Mouse (Mus musculus) urinary bladder, postnatal 10 days (tissue): ENCODE results near the gene Gm20388.

Experiments
- DNase-seq: peaks from one replicate; pipeline ENCODE4 v3.0.0; 2022; ENCODE audit warnings: low spot score

Gene Gm20388

DNA sequence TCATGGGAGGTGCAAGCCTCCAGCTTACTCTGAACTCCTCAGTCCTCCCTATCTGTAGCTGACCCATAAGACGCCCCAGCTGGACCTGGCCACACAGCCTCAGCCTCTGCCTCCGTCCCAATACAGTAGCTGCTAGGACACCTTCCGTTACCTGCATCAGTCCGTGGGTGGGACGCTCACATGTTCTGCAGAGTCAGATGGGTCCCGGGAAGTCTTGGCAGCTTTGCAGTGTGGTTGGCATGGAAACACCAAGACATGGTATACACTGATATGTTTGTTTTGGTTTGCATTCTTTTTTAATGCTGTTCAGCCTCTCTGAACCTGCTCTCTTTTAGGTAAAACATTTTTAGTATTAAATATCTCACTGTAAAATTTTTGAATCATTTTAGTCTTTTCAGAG lies 3925.7 kb downstream of the Gm20388 start:
- DNase-seq: no peak

DNA sequence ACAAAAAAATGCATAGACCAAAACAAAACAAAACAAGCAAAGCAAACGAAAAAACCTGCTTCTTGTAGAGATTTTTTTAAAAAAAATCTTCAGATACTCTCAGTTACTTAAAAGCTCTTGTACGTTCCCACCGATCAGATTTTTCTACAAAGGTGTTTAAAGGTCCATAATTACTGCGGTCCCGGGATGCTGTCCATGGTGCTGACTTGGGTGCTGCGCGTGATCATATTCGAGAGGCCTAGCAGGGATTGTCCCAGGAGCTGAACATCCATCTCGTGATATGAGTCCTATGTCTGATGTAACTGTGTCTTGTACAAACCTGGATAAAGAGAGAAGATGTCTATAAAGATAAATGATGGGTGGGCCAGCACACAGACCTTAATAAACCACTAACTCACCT lies 3927.9 kb downstream of the Gm20388 start:
- no peak for DNase-seq

GRCm38 (mm10) chr8:123840578-123841345 lies 3930.1 kb downstream of the Gm20388 start:
- no peak for DNase-seq

GRCm38 (mm10) chr8:123842086-123842485 lies 3931.4 kb downstream of the Gm20388 start:
- DNase-seq: no peak

- DNase-seq: no peak
These were observed 3933.7 kb downstream of the Gm20388 start for GRCm38 (mm10) chr8:123844341-123844740.

DNA sequence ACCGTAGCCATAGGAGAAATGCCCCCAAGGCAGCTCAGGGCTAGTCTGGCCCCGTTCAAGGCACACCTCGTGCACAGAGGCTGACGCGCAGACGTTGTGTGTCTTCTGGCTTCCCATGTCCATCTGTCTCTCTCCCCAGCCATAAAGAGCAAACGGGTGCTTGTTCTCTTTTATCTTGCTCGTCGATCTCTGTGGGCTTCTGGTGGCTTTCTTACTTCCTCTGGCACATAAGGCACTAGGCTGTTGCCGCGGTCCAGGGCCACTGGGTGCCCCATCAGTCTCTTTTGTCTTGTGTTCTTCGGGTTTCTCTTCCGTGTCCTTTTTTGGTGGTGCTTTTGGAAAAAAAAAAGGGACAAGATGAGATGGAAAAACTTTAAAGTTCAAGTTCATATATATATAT lies 3934.5 kb downstream of the Gm20388 start:
- no peak for DNase-seq

GRCm38 (mm10) chr8:123845991-123846390 lies 3935.3 kb downstream of the Gm20388 start:
- no peak for DNase-seq

DNA sequence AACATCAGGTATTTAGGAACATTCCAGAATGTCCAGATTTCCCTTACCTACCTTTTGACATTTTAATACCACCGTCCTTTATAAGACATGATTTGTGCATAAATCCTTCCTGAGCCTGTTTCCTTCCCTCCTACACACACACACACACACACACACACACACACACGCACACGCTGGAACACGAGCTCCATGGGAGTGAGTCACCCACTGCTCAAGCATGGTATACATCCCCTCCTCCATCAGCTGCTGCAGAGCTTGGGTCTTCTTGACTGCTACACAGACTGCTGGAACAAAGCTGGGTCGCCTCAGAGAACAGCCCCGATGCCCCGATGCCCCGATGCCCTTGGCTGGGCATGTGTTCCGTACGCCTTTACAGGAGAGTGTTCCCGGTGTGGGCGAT lies 3935.9 kb downstream of the Gm20388 start:
- no peak for DNase-seq

GRCm38 (mm10) chr8:123847546-123847945 lies 3936.9 kb downstream of the Gm20388 start:
- DNase-seq: no peak

DNA sequence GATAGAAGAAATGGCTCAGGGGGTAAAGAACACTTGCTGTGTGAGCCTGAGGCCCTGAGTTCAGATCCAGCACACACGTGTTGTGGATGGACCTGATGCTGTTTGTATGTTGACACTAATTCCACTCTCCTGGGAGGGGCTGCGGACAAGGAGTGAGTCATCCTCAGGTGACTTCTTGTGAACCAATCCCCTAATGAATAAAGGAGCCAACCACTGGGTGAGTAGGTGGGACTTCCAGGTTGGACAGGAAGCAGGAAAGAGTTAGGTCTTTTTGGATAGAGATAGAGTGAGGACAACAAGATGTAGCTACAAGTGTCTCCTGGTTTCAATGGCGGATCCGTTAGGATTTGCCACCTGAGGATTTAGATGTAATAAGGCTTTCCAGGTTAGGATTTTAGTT lies 3938.7 kb downstream of the Gm20388 start:
- no peak for DNase-seq

- no peak for DNase-seq
These were observed 3940.9 kb downstream of the Gm20388 start for GRCm38 (mm10) chr8:123851590-123851989.

GRCm38 (mm10) chr8:123854252-123854651 lies 3943.6 kb downstream of the Gm20388 start:
- no peak for DNase-seq

GRCm38 (mm10) chr8:123854733-123855475 lies 3944.3 kb downstream of the Gm20388 start:
- DNase-seq: no peak

- DNase-seq: no peak
These were observed 3946.7 kb downstream of the Gm20388 start for GRCm38 (mm10) chr8:123857361-123857760.

- no peak for DNase-seq
These were observed 3947.9 kb downstream of the Gm20388 start for GRCm38 (mm10) chr8:123858574-123858940.

DNA sequence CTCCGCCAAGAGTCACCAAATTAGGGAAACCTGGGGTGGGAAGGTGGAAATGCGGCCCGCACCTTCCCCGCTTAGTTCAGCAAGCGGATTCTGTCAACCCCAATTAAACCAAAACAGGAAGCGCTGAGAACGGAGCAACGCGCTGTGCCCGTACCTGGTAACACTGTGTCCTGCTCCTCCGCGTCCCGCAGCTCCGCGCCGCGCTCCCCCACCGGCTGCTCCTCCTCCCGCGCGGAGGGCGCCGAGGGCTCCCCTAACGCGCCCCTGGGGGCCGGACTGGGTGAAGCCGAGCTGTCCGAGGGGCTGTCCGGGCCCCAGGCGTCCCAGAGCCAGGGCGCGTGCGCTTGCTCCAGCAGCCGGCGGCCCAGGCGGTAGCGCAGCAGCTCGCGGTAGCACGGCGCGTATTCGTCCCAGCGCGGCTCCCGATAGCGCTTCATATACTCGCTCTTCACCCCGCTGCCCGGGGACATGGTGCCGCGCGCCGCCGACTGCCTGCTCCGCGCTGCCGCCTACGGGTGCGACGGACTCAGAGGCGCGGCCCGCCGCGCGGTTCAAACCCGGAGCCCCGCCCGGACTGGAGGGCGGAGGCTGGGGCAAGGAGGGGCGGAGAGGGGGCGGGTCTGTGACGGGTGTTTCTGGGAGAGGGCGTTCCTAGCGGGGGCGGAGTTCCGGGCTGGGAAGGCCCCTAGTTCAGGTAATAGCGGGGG lies 3948.5 kb downstream of the Gm20388 start:
- peak; percentile 66 for DNase-seq

DNA sequence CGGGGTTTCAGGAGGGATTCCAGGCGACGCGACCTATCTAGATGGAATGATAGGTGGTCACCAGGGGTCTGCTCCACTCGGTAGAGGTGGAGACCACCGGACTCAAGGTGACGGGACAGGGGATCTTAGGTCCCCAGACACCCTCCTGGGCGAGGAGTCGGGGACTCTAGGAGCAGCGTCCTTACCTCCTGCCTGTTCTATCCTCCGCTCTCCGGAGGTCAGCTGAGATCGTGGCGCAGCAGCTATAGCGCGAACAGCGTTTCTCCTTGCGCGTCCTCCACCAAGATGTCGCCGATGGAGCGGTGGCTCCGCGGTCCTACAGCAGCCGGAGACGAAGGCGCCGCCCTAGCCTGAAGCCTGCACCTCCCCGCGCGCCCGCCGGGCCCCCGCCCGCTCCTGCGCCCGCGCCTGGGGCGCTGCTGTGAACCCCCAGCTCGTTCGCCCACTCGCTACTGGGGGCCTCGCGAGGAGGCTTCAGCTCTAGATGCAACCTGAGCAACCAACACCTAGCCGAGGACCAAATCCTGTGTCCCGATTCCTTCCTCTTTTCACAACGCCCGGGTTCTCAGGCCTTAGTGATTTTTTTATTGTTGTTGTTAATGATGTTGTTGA lies 3949.1 kb downstream of the Gm20388 start, which contains the start of gene Ccsap:
Gene Ccsap (minus strand): TSS at position 562 of the 612 bp plus-strand sequence.
- DNase-seq: no peak

GRCm38 (mm10) chr8:123860386-123860785 lies 3949.7 kb downstream of the Gm20388 start:
- DNase-seq: no peak

DNA sequence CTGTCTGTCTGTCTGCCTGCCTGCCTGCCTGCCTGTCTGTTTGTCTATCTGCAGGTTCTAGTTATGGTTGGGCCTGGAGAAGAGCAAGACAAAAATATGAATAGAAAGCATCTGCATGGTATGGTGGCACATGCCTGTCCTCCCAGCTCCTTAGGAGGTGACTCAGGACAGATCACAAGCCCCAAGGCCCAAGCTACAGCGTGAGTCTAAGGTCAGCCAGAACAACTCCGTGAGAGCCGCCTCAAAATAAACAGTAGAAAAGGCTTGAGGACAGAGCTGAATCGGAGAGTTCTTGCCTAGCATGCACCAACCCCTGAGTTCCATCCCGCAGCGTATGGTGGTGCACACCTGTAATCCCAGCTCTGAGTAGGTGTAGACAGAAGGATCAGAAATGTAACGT lies 3955.1 kb downstream of the Gm20388 start:
- no peak for DNase-seq

- DNase-seq: no peak
These were observed 3956.3 kb downstream of the Gm20388 start for GRCm38 (mm10) chr8:123866971-123867370.

DNA sequence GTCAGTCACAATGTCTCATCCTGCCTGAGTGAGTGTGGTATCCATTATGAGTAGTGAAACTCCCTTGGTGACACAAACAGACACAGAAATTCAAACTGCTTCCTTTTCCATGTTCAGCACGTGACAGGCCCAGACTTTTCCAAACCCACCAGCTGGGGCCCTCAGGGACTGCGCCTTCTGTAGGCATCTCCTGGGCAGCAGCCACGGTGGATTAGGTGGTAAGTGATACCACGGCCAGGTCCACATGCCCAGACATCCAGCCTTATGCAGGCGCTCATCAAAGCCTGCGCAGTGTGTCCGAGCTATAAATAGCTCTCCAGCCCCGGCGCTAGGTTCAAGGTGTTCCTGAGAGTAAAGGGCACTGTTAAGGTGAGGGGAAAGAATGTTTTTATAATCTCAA lies 3961.4 kb downstream of the Gm20388 start:
- no peak for DNase-seq

DNA sequence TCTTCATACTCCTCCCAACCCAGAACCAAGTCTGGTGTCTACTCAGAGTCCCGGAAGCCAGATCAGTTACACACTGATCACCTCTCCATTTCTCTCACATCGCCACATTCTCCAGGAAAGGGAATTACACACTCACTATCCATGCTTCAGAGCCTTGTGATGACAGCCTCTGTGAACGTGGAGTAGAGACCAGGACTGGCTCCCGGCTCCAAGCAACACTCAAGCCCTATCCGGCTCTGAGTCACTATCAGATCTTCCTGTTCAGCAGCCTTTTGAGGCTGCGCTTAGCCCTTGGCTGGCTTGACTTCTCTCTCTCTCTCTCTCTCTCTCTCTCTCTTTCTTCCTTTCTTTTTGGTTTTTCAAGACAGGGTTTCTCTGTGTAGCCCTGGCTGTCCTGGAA lies 3962.7 kb downstream of the Gm20388 start:
- DNase-seq: no peak
